Mouse (Mus musculus) erythroblast, adult 5-6 weeks (primary cell): ENCODE measurements around the gene Nsmce1. TPM values are rescaled to one million over a fixed set of nuclear protein-coding genes. Genes with fewer than 3 reads are reported as not detected.
A peak's percentile ranks its signal among the peaks of the same experiment; 100 is the strongest.

Experiments
- ATAC-seq: replicated peaks from 2 replicates; pipeline ENCODE4 v1.8.0; 2016; ENCODE audit warnings: moderate number of reproducible peaks, mild to moderate bottlenecking, moderate TSS enrichment, inconsistent platforms; ENCODE audit not compliant: poor library complexity, low FRiP score, severe bottlenecking
- total RNA-seq, 2 experiments: library from RNA; stranded (forward) in 1 of 2; stranded (reverse) in 1 of 2; fragments of 150-400 nt in 1 of 2; fragments of 200-764, 138-1000 nt in 1 of 2; gene quantifications; 2 replicates each; pipeline versions ENCODE4 v1.2.3 to v1.2.4; 2015 to 2017; ENCODE audit warnings: low replicate concordance in 2 of 2

Gene Nsmce1
- total RNA-seq, 2 experiments from 2014 or later, result 18.6 to 24.0 TPM

DNA sequence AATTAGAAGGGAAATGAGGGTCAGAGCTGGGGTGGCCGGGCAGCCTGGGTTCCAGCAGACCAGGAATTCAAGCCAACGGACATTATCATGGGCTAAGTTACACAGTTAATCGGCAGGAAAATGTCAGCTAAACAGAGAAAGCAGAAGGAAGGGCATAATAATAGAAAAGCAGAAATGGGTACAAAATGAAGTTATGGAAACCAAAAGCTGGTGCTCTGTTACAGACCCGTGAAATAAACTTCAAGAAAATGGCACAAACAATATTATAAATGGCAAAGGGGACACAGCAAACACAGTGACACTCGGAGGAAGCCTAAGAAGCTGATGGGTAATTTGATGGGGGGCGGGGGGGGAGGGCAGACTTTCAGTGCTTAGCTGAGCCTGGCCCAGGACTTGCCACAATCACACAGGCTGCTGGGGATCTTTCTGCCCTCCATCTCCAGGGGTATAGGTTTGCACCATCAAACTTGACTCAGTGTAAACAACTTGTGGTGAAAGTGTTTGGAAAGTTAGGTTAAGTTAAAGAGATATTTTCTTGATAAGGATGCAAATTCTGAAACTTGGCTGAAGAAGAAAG, 4.6 kb upstream of the Nsmce1 start:
- ATAC-seq, result no peak

DNA sequence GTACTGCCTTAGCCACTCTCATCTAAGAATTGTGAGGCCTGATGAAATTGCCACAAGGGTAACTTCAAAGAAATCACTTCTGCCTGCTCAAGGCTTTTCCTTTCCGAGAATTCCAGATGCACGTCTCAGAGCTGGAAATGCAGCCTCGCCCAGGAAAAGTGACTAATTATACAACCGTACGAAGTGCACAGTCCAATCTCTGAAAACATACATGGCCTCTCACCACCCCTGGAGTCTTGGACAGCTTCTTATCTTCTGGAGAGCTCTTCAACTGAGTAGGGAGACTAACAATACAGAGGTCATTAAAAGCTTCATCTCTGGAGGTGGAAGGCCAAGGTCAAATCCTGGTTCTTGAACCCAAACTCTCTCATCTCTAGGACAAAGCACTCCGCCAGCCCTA, 1.2 kb upstream of the Nsmce1 start:
- no peak for ATAC-seq

DNA sequence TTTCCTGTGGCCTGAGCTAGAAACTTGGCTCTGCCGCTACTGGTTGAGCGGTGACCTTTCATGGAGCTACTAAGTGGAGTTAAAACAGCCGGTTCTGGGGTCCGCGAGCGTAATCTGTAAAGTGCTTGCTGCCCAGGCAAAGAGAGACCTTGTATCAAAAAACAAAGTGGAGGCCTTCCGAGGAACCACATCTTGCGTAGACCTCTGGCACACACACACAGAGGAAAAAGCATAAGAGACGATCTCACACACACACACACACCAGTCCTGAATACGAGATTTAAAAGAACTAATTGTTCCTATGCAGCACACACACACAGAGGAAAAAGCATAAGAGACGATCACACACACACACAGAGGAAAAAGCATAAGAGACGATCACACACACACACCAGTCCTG, 364 bp upstream of the Nsmce1 start:
- ATAC-seq, result peak; percentile 3; the same call in 1 of the 2 replicates

DNA sequence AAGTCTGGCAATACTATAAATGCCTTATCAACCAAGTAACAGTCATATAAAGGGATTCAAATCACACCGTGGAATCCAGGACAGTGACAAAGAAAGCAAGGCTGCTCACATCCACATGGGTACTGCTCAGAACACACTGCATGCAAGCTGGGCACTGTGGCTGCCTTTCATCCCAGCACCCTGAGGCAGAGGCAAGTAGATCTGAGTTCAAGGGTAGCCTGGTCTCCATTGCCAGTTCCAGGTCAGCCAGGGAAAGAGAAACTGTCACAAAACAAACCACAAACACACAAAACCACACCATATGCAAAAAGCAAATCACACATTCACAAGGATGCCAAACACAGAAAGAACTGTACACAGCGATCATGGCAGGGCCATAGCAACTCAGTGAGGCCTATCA, 1.8 kb downstream of the Nsmce1 start:
- no peak for ATAC-seq

DNA sequence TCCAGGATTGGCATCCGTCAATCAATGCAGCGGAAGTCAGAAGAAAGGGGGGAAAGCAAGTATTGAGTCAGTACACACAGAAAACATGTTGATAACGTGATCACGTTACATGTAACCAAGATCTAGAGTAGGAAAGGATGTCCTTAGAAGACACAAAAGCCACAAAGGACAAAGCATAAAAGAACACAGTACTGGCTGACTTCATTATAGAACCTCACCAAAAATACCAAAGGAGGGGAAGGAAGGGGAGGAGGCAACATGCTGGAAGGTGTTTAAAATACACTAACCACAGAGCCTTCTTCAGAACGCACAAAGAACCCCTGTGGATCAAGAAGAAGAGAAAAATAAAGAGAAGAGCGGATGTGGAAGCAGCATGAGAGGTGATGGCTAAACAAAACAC, 2.7 kb downstream of the Nsmce1 start:
- no peak for ATAC-seq

DNA sequence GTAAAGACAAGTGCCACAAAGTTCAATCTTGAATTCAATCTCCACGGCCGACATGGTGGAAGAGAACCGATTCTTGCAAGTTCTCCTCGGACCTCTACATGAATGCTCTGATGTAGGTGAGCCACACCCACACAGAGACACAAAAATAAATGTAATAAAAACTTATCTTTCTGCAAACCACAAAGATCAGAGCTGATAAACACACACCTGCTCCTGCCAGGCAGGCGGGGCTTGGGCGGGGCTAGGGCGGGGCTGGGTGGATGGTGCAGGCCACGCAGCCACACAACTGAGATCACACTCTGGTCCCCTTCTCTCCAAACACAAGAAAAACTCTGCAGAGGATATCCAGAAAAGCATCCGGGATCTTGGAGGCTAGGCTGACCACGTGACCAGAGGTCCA, 4.3 kb downstream of the Nsmce1 start:
- ATAC-seq, result no peak

DNA sequence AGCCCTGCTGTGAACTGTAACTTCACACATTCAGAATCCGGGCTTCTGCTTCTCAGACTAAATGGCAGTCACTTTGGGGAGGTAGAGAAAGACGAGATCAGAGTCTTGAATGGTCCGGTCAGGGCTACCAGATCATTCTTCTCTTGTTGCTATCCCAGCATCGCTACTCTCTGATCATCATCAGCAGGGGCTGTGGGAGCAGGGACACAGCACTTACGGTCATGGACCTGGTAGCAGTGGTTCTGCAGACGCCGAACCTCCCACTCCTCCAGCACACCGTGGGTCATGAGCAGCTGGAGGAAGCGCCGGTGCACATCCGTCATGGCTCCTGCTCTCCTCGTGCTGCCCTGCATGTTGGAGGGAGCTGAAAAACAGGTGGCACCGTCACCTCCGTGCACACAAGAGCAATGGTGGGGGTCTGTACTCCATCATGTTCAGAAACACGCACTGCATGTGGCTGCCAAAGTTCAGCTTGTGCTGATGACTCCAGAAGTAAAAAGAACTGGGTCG, 5.2 kb downstream of the Nsmce1 start:
- ATAC-seq, result no peak

DNA sequence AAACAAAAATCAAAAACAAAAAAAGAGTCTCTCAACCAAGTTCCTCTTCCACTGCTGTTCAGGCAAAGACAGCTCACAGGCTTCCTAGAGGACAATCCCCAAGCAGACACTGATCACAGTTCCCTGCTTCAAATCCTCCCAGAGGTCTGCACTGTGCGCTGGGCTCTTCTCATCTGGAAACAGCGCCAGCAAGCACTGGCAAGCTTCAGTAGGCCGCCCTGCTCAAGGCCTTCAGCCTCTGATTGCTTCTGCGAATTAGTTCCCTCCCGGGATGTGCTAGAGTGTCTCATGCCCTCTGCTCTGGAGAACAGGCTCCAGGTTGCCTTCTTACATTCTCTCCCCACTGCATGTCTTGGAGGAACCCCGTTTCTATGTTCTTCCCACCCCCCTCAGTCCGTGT, 6.6 kb downstream of the Nsmce1 start:
- no peak for ATAC-seq

DNA sequence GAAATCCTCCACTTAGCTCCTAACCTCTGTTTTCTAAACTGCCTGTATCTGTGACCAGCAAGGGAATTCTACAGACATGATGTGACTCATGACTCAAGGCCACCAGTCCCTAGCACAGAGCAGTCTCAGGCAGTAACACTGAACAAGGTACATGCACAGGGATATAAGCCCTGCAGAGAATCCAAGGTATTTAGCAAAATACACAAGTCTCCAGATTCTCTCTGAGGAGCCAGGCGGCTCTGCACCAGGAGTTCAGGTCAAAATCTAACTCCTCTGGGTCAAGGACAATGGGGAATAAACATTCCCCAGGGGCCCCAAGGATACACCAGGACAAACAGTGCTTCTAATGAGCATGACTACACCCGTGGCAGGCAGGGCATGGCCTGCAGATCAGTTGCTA, 8.5 kb downstream of the Nsmce1 start:
- no peak for ATAC-seq

DNA sequence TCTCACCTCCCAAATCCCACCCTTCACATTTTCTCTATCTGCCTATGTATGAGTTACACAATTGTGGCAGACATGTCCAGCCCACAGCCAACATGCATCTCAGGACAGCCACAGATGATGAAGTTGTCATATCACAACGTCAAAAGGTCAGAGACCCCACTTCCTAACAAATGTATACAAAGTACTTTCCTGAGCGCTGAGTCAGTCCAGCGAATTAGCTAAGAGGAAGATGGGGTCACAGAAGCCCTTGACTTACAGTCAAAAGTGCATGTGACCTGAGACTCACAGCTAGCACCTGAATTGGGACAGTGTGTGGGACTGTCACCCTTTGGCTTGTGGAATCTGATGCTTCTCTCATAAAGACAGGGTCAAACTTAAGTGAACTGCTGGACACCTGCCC, 9.1 kb downstream of the Nsmce1 start:
- ATAC-seq, result no peak

DNA sequence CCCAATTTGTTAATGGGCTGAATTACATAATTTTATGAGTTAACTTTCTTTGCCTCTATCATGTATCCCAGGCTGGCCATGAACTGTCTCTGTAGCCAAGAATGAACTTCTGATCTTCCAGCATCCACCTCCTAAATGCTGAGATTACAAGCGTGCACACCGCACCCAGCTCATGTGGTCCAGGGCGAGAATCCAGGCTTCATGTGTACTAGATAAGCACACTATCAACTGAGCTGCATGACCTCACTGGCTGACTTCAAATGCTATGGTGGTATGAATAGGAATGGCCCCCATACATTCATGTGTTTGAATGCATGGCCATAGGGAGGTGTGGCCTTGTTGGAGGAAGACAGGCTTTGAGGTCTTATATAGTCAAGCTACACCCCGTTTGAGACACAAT, 10.9 kb downstream of the Nsmce1 start:
- peak; percentile 58; the same call in 1 of the 2 replicates for ATAC-seq

DNA sequence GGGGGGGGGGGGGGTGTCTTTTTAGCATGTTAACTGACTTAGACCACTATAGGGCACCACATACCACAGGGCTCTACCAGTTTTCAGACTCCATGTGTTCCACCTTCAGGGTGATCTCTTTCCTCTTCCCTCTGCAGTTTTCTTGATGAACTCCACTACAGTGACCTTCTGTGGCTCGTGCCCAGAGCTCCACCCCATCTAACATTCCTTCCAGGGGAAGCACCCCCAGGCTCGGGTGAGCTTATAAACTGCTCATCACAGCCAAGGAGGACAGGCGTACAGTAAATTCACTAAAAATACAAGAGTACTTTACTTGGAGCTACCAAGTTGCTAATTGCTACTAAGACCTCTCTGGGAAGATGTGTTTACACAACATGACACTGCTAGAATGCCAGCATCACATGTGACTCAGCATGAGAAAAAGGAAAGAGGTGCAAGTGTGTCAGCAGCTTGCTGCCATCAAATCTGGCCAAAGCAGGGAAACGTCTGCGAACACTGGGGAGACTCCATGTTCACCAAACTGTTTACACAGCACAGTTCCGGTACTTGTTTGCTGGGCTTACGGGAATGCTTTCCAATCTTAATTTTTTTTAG, 12.9 kb downstream of the Nsmce1 start:
- peak; percentile 60 for ATAC-seq

DNA sequence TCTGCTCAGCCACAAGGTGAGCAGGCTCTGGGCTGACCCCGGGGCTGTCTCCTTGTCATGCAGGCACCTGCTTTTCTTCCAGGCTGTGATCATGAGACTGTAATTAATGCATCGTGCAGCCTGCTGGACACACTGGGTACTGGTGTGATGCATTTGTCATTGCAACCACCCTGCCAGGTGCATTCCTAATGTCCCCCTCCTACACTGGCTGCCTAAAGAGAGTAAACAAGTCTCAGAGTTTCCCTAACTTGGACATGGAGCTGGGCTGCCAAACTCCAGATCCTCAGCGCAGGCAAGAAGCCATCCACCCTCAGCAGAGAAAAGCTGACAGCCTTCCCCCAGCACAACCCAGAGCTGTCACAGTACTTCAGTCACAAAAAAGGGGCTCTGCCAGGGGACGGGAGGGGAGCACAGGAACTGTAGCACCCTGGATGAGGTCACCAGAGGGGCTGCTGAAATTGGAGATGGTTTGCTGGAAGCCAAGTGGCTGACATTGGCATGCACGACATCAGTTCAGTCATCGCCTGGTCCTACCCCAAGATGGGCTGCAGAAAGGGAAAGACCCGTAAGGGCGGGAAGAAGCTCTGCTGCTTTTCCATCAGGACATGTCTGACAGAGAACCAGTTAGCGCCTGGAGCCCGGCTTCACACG, 15.7 kb downstream of the Nsmce1 start:
- ATAC-seq, result no peak

DNA sequence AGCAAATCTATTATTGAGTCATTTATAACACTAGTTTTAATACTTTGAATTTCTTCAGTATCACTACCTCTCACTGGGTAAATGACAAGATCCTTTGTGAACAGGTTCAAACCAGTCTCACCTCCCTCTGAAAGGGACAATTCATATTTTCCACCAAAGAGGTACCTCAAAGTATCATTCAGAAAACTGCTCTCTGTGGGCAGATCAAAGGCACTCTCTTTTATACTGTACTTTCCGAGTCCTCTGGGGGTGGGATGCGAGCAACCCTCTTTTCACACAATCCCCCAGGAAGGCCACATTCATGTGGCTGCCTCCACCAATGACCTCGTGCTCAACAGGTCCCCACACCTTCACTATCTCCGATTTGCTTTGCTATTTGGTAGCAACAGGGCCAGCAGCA, 16.9 kb downstream of the Nsmce1 start:
- no peak for ATAC-seq

DNA sequence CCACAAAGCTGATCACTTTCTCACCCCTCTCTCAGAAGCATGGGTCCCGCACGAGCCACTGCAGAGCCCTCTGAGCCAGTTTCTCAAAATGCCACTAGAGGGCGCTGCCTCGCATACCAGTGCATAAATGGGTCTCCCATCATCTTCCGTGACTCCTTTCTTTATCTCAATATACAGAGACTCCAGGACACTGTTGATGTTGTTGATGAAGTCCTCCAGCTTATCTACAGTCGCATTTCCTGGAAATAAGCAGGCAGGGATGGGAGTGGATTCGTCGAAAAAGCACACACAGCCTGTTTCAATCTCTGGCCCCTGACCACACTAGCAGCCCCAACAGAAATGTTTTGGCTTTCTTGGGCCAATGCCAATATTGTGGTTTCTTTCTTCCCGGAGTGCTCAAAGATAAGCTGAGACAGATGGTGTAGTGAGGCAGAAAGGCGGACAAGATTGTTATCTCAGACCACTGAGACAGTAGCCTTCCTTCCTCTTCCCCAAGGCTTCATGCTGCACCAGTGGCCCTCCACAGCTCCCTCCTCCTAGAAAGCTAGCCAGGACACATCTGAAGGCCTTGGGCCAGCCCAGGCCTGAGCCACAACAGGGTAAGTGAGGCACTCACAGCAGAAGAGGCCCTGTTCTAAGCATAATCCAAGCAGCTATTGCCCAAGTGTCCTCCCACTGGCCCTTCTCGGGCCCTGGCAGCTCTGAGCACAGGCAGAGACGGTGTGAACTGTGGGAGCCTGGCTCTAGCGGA, 19.2 kb downstream of the Nsmce1 start:
- ATAC-seq, result peak; percentile 81

DNA sequence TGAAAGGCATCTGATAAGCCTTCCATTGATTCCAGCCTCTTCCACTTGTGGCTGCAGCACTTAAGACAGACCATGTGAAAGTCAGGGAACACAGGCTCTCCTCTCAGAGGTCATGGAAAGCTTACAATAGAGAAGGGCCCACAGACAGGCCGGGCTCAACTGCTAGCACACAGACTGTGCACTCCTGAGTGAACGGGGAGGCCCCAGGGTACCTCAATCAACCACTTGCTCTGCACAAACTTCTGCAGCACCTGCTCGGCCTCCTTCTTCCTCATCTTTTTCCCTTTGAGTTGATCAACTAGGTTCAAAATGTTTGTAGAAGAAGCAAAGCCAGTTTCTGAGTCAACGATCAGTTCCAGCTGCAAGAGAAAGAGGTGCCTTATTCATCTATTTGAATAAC, 20.5 kb downstream of the Nsmce1 start:
- ATAC-seq, result no peak

DNA sequence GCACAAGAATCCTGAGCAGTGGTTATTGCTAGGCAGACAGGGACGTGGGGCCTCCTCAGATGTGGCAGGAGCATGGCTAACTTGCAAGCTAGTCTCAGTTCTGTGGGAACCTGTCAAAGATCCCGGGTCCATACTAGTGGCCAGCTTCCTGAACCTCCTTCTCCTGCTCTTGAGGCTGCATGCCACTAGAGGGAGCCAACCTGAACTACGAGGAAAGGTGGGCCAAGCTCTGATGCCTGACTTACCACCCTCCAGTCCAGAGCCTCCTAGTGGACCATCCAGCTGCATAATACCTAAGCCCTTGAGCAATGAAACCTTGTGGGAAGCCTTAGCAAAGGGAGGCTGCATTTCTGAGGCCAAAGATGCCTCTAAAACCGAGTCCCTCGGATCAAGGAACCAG, 21.5 kb downstream of the Nsmce1 start:
- ATAC-seq, result peak; percentile 61; the same call in 1 of the 2 replicates

DNA sequence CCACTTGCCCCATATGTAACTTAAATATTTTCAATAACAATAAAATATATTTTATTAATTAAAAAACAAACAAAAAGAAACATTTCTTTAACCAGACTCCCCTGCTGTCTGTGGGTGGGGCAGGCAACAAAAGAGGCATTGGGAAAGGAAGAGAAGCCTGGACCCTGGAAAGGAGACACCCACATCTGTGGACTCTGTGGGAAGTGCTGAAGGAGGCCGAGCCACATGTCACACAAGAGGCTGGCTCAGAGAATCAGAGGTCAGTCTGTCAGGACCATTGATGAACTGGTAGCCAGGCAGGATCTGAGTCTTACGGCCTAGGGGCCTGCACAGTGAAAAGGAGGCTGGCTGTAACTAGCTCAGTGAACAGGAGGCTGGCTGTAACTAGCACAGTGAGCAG, 29.2 kb downstream of the Nsmce1 start:
- no peak for ATAC-seq

DNA sequence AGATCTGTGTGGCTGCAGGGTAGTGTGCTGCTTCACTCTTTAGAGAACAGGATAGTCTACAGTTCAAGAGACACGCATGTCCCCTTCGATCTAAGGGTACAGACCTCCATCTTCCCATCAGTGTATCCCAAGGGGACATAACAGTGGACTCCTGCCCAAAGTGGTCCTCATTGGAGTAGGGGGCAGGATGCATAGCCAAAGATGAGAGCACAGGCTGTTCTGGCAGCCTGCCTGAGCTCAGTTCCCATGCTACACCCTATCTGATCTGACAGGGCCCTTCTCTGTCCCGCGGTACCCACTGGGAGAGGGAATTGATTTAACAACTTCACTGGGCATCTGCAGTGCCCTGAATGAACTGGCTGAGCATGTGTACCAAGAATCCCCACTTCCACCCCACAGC, 37.7 kb downstream of the Nsmce1 start:
- no peak for ATAC-seq

DNA sequence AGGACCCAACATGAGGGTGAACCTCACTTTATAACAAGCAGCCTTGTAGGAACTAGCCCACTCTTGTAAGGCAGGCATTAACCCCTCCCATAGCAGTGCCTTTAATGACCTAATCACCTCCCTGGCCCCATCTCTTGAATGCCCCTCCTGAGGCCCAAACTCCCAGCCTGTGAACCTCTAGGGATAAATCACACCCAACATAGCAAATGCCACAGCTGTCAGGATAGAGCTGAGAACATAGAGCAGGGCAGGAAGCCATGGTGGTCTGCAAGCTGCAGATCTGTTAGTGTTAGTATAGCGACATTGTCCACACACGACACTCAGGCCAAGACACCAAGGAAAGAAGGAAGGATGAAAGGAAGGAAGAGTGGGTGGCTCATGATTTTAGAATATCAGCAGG, 40.3 kb downstream of the Nsmce1 start:
- no peak for ATAC-seq

DNA sequence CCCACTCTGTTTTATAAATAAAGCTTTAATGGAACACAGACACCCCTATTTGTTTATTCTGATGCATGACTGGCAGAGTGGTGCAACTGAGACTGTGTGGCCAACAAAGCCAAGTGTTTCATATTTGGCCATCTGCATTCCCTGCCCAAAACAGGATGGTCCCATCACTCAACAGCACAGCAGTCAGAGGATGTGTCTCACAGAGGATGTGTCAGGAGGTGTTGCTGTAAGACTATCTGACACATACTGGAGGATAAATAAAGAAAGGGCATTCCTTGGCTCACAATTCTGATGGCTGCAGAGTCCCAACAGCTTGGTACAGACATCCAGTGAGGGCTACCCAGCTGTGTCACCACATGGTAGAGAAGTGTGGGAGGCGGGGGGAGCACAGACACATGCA, 40.7 kb downstream of the Nsmce1 start:
- ATAC-seq, result no peak
